Mouse (Mus musculus): ENCODE measurements around the gene Siae.
A peak's percentile ranks its signal among the peaks of the same experiment; 100 is the strongest.

DNA sequence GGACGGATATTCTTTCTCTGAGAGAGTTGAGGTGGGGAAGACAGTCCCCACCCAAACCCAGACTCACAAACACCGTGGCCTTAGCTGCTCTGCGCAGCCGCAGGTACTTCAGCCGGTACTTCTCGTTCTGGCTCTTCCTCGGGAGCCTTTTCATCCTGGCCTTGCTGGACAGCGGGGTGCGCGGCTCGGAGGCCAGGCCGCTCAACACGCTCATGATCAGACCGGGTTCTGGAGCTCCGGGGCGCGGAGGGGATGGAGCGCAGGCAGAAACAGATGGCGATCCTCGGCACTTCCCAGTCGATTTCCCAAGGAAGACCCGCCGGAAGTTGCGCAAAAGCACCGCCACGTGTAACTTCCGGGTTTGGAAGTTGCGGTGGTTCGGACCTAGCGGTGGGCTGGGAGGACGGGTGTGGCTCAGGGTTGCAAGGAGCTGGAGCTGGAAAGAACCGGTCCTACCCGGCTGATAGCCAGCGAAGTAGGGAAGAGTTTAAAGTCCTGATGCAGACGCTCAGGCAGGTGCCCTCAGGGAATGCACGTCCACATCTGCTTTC is 101.5 kb downstream of the Siae start, which contains the start of gene Tbrg1:
- peak; percentile 24; the same call in 1 of the 2 replicates for TF ChIP-seq CTCF (IDR thresholded peaks at IDR 0.05)
- TF ChIP-seq EP300 (IDR thresholded peaks at IDR 0.05), result no peak
